Mouse (Mus musculus) hindbrain, postnatal 0 days (tissue): ENCODE results near the gene Nudt13. TPM values are rescaled to one million over a fixed set of nuclear protein-coding genes. Genes with fewer than 3 reads are reported as not detected.

ENCODE experiments used
- ATAC-seq: fragments of 200-750 bp; cut with Nextera tagmentation; 2 replicates; pipeline ENCODE4 v1.8.0; 2017; ENCODE audit warnings: mild to moderate bottlenecking, moderate TSS enrichment, moderate library complexity
- DNase-seq: peaks from one replicate; pipeline ENCODE4 v3.0.0-alpha.2; 2015; ENCODE audit warnings: low spot score
- H3K27ac ChIP-seq: fragments of 300-500 bp; sonication (generic); 2 replicates; pipeline ENCODE4 v1.5.1; 2014; ENCODE audit warnings: mild to moderate bottlenecking
- H3K27me3 ChIP-seq: fragments of 300-500 bp; sonication (generic); 2 replicates; pipeline ENCODE4 v1.6.1; 2014; ENCODE audit warnings: low read length, mixed read lengths; ENCODE audit not compliant: insufficient read depth
- H3K36me3 ChIP-seq: fragments of 300-500 bp; sonication (generic); 2 replicates; pipeline ENCODE4 v1.6.1; 2014; ENCODE audit warnings: low read length, mixed read lengths; ENCODE audit not compliant: insufficient read depth
- H3K4me1 ChIP-seq: fragments of 300-500 bp; sonication (generic); 2 replicates; pipeline ENCODE4 v1.6.1; 2014; ENCODE audit warnings: antibody characterized with exemption, low read length, mixed read lengths; ENCODE audit not compliant: insufficient read depth
- H3K4me2 ChIP-seq: fragments of 300-500 bp; sonication (generic); 2 replicates; pipeline ENCODE4 v1.6.1; 2014; ENCODE audit warnings: low read depth, mild to moderate bottlenecking, low read length, moderate library complexity, mixed read lengths
- H3K4me3 ChIP-seq: fragments of 300-500 bp; sonication (generic); 2 replicates; pipeline ENCODE4 v1.5.1; 2014; ENCODE audit warnings: low read length
- H3K9ac ChIP-seq: fragments of 300-500 bp; sonication (generic); replicated peaks from 2 replicates; pipeline ENCODE4 v1.6.1; 2014; ENCODE audit warnings: mild to moderate bottlenecking, low read length, moderate library complexity, mixed read lengths
- H3K9me3 ChIP-seq: fragments of 300-500 bp; sonication (generic); 2 replicates; pipeline ENCODE4 v1.6.1; 2016; ENCODE audit warnings: low read length, mixed read lengths
- CTCF ChIP-seq: IDR thresholded peaks from 2 replicates; pipeline ENCODE4 v1.5.1; 2016; ENCODE audit warnings: antibody characterized with exemption, control low read depth, low read depth
- WGBS: fragments of 180-500 bp; shearing (Covaris S2); extraction: QIAGEN DNeasy Blood & Tissue Kit; methylation state at CpG from one replicate; pipeline ENCODE4 v1.1.7; 2014; 5-methylcytosine and 5-hydroxymethylcytosine counted together
- polyA plus RNA-seq: library from polyadenylated mRNA; unstranded; fragments of >200 nt; fragmentation: Nextera tagmentation; extraction: Ambion mirVana; gene quantifications from 2 replicates; pipeline ENCODE4 v1.2.1, GENCODE M21; 2015
- total RNA-seq: library from RNA; depleted of rRNA; stranded (reverse); fragments of >200 nt; gene quantifications from 2 replicates; pipeline ENCODE4 v1.2.3, GENCODE M21; 2014; rRNA removed

Gene Nudt13
- total and polyA plus RNA-seq, 2 experiments from 2014 or later = 11.2 to 13.4 TPM

DNA sequence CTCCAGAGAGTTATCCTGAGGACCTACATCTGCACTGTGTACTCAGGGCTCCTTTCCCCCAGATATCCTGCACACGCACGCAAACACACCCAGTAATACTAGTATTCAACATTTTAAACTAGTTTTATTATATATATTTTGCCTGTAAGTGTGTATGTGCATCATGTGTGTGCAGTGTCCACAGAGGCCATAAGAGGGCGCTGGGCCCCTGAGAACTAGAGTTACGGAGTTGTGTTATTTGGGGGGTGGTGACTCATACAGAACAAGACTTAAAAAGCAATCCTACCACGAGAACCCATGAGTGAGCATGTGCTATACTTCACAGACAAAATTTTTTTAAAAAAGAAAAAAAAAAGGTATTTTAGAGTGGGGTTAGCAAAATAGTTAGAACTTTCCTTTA, 44.9 kb downstream of the Nudt13 start:
- Histone ChIP-seq H3K36me3 (peaks cover 28% of the 10 kb centered on the region), H3K27ac (no peak overlapping the region), H3K9me3 (no peaks in the 10 kb centered on the region), H3K4me2 (no peak overlapping the region), H3K9ac (no peak overlapping the region), H3K4me3 (no peak overlapping the region), H3K27me3 (no peaks in the 10 kb centered on the region), H3K4me1 (no peaks in the 10 kb centered on the region)
- WGBS = 98% methylated on average over 5 of the region's 5 CpGs
- no peak for ATAC-seq
- DNase-seq = no peak
- no peak for TF ChIP-seq CTCF

DNA sequence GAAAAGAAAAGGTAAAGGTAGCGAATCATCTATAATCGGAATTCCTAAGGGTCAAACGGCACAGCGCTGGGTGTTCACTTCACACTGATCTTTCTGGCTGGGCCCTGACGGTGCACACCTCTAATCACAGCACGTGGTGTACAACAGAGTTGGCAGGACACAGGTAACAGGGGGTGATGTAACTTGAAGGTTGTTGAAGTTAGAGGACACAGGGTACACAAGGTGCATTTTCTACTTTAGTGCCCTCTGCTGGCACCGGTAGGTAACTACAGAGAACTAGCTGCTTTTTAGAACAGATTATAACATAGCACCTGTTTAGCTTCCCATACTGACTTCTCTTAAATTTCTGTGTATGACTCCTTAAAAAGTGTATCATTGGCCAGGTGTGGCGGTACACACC, 45.7 kb downstream of the Nudt13 start:
- DNase-seq (peak; percentile 33), ATAC-seq (no peak; the same call in 1 of the 2 replicates)
- H3K4me2 ChIP-seq = no peak overlapping the region
- TF ChIP-seq CTCF = peak; percentile 66
- H3K9ac ChIP-seq = no peak overlapping the region
- no peaks in the 10 kb centered on the region for H3K4me1 ChIP-seq
- 86% methylated on average over 8 of the region's 8 CpGs for WGBS
- no peak overlapping the region for H3K27ac ChIP-seq
- H3K4me3 ChIP-seq = no peak overlapping the region
- H3K9me3 ChIP-seq = no peaks in the 10 kb centered on the region
- H3K27me3 ChIP-seq = no peaks in the 10 kb centered on the region
- peaks cover 30% of the 10 kb centered on the region for H3K36me3 ChIP-seq

DNA sequence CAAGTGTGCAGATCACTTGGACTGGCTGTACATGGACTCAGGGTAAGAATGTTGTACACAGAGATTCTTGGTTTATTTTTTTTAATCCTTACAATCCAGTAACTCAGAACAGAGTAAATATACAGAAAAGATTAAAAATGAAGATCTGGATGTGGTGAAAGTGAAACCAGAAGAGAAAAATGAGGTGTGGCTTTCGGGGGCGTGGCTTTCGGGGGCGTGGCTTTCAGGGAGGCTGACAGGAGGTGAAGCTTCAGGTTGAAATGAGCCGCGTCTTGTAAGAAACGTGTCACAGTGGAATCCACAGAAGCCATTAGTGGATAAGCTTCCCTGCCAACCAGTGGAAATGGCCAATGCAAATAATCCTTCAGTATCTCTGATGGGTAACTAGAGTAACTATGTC, 46.4 kb downstream of the Nudt13 start:
- Histone ChIP-seq H3K4me1 (no peaks in the 10 kb centered on the region), H3K27me3 (no peaks in the 10 kb centered on the region), H3K4me3 (no peak overlapping the region), H3K9ac (no peak overlapping the region), H3K9me3 (no peaks in the 10 kb centered on the region), H3K36me3 (peaks cover 24% of the 10 kb centered on the region; the same call in 1 of the 2 replicates), H3K27ac (no peak overlapping the region), H3K4me2 (no peak overlapping the region)
- WGBS = 80% methylated on average over 7 of the region's 7 CpGs
- TF ChIP-seq CTCF = no peak
- no peak for DNase-seq
- ATAC-seq = no peak

DNA sequence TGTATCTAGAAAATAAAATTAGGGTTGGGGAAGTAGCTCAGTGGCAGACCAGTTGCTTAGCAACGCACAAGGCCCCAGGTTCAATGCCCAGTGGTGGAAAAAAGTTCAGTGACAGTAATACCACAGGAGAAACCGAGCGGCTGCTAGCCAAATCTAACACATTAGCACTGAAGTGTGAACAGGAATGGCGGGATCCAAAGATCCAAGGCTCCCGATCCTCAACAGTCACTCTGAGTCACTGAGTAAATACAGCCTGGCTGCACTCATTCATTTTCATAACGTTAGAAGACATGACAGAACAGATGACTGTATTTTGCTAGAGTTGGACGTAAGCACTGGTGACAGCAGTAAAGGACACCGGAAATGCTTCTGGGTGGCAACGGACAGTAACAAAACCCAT, 51.4 kb downstream of the Nudt13 start:
- WGBS = 79% methylated on average over 9 of the region's 9 CpGs
- H3K9me3 ChIP-seq = no peaks in the 10 kb centered on the region
- no peak overlapping the region for H3K4me3 ChIP-seq
- H3K27ac ChIP-seq = no peak overlapping the region
- ATAC-seq (no peak), DNase-seq (no peak)
- no peaks in the 10 kb centered on the region for H3K27me3 ChIP-seq
- H3K4me1 ChIP-seq = peaks cover 11% of the 10 kb centered on the region
- no peak overlapping the region for H3K4me2 ChIP-seq
- no peak for TF ChIP-seq CTCF
- no peak overlapping the region for H3K9ac ChIP-seq
- H3K36me3 ChIP-seq = 0 out of 2 replicates have a peak, but pooled peaks cover 4% of the 10 kb centered on the region

DNA sequence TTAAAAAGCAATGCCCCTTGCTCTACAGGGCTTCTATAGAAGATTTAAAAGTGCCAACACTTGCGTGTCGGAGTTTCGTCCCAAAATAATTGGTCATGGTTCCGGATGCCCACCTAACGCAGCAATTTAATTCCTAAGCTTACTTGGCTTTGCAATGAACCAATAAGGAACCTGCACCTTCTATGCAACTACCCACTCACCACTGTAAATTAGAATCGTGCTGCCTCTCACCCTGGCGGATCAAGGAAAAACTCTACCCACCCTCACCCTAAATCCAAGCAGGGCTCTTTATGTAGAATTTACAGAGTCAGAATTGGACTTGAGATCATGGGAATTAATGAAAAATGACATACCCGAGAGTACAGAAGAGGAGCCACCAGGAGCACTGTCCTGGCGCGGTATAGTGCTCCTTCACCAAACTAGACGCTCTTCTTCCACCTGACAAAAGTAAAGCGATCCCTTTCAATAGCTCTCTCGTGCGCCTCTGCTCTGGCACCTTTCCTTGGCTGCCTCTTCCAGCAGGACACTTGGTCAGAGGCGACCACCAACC, 53.0 kb downstream of the Nudt13 start:
- DNase-seq (no peak), ATAC-seq (peak; percentile 74)
- Histone ChIP-seq H3K9ac (peak overlapping the region; percentile 94), H3K4me2 (peak overlapping the region; percentile 86), H3K9me3 (no peaks in the 10 kb centered on the region), H3K4me3 (peak overlapping the region; percentile 85), H3K27ac (peak overlapping the region; percentile 94), H3K4me1 (peaks cover 11% of the 10 kb centered on the region), H3K36me3 (0 out of 2 replicates have a peak, but pooled peaks cover 4% of the 10 kb centered on the region), H3K27me3 (no peaks in the 10 kb centered on the region)
- TF ChIP-seq CTCF = no peak
- WGBS = 4% methylated on average over 15 of the region's 15 CpGs

DNA sequence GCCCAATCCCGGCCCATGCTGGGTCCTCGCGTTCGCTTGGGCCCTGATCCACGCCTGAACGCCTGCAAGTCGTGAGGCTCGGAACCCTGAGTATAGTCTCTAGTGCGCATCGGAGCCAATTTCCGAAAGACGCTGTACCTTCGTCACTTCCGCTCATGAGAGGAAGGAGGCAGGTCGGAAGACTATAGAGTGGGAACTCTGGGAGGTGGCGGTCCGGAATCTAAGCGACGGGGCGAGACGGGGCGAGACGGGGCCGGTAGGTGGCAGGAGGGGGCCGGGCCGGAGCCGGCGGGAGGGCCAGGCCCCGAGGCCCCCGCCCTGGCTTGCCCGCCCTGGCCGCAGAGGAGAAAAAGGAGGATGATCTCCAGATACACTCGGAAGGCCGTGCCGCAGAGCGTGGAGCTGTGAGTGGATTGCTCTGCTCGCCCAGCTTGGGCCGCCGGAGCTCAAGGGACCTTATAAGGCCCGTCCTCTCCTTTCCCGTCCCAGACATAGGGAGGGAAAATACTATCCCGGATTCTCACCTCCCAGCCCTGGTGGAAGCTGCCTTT, 53.6 kb downstream of the Nudt13 start, which contains the start of the genes Ecd and Fam149b:
Ecd (minus strand) TSS at position 131 of the 551 bp plus-strand sequence.
Fam149b (plus strand) TSS at position 172 of the 551 bp plus-strand sequence.
- Histone ChIP-seq H3K27me3 (no peaks in the 10 kb centered on the region), H3K4me3 (peak within 1 kb of the TSS; percentile 85), H3K27ac (peak within 1 kb of the TSS; percentile 94), H3K4me1 (peaks cover 11% of the 10 kb centered on the region), H3K9me3 (no peaks in the 10 kb centered on the region), H3K36me3 (0 out of 2 replicates have a peak, but pooled peaks cover 4% of the 10 kb centered on the region), H3K9ac (peak within 1 kb of the TSS; percentile 94), H3K4me2 (peak within 1 kb of the TSS; percentile 86)
- TF ChIP-seq CTCF = peak; percentile 47; the same call in 1 of the 2 replicates
- DNase-seq = peak; percentile 98
- ATAC-seq = peak; percentile 99
- under 1% methylated on average over 36 of the region's 42 CpGs for WGBS

DNA sequence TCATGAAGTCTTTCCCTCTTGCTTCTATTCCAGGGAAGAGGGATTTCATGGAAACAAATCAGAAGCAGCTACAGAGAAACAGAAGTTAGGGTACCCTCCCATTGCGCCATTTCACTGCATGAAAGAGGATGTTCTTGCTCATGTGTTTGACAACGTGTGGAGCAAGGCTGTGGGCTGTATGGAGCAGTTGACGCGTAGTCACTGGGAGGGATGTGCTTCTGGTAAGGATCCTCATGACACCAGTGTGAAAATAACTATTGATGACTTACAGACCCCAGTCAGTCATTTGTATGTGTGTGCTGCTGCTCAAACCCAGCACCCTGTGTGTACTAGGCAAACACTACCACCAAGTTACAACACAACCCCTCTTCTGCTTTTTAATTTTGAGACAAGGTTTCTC, 68.7 kb downstream of the Nudt13 start:
- DNase-seq (no peak), ATAC-seq (no peak)
- no peak overlapping the region for H3K4me3 ChIP-seq
- H3K4me1 ChIP-seq = no peaks in the 10 kb centered on the region
- H3K36me3 ChIP-seq = peaks cover 52% of the 10 kb centered on the region
- no peak for TF ChIP-seq CTCF
- WGBS = 96% methylated on average over 4 of the region's 4 CpGs
- no peaks in the 10 kb centered on the region for H3K27me3 ChIP-seq
- no peaks in the 10 kb centered on the region for H3K9me3 ChIP-seq
- no peak overlapping the region for H3K9ac ChIP-seq
- no peak overlapping the region for H3K27ac ChIP-seq
- H3K4me2 ChIP-seq = no peak overlapping the region

Other genes starting within 250 kb of the Nudt13 start
- gene Saysd1, start 156.2 kb upstream of the Nudt13 start, total RNA-seq = 4.8 and 6.8 TPM in 2 replicates
- 9.8 and 11.4 TPM in 2 replicates for gene Saysd1, start 156.2 kb upstream of the Nudt13 start, polyA plus RNA-seq
- gene Kcnk5, start 112.9 kb upstream of the Nudt13 start, total RNA-seq = 0.84 and 1.7 TPM in 2 replicates
- 1.0 TPM in 2 replicates for gene Kcnk5, start 112.9 kb upstream of the Nudt13 start, polyA plus RNA-seq
- gene Kcnk16, start 25.5 kb upstream of the Nudt13 start, total RNA-seq = 0.18 TPM in 1 of 2 replicates, not detected in the other
- not detected in 2 replicates for gene Kcnk16, start 25.5 kb upstream of the Nudt13 start, polyA plus RNA-seq
- gene Ecd, start 53.4 kb downstream of the Nudt13 start, total RNA-seq = 29.8 and 38.6 TPM in 2 replicates
- 37.3 and 38.4 TPM in 2 replicates for gene Ecd, start 53.4 kb downstream of the Nudt13 start, polyA plus RNA-seq
- gene Fam149b, start 53.5 kb downstream of the Nudt13 start, total RNA-seq = 42.1 and 44.4 TPM in 2 replicates
- gene Fam149b, start 53.5 kb downstream of the Nudt13 start, polyA plus RNA-seq = 25.9 and 28.8 TPM in 2 replicates
- gene Dnajc9, start 94.2 kb downstream of the Nudt13 start, total RNA-seq = 29.2 and 44.2 TPM in 2 replicates
- 111 and 114 TPM in 2 replicates for gene Dnajc9, start 94.2 kb downstream of the Nudt13 start, polyA plus RNA-seq
- 34.7 and 35.4 TPM in 2 replicates for gene Mrps16, start 98.9 kb downstream of the Nudt13 start, total RNA-seq
- 68.1 and 72.3 TPM in 2 replicates for gene Mrps16, start 98.9 kb downstream of the Nudt13 start, polyA plus RNA-seq
- gene Cfap70, start 157.5 kb downstream of the Nudt13 start, total RNA-seq = 0.11 and 0.31 TPM in 2 replicates
- gene Cfap70, start 157.5 kb downstream of the Nudt13 start, polyA plus RNA-seq = 1.8 and 2.2 TPM in 2 replicates
- 36.5 and 38.4 TPM in 2 replicates for gene Anxa7, start 185.4 kb downstream of the Nudt13 start, total RNA-seq
- gene Anxa7, start 185.4 kb downstream of the Nudt13 start, polyA plus RNA-seq = 19.8 and 20.5 TPM in 2 replicates
- gene Mss51, start 202.2 kb downstream of the Nudt13 start, total RNA-seq = 0.11 and 0.26 TPM in 2 replicates
- gene Mss51, start 202.2 kb downstream of the Nudt13 start, polyA plus RNA-seq = 0.08 and 0.19 TPM in 2 replicates